Mouse (Mus musculus) ES-E14 (cell line): ENCODE data around the gene Cep70.
A peak's percentile ranks its signal among the peaks of the same experiment; 100 is the strongest.

Source experiments
- HCFC1 ChIP-seq: IDR thresholded peaks from 2 replicates; pipeline ENCODE4 v1.6.1; 2012; ENCODE audit warnings: low read length, inconsistent platforms, borderline replicate concordance; ENCODE audit not compliant: insufficient read depth
- MAFK ChIP-seq: IDR thresholded peaks from 2 replicates; pipeline ENCODE4 v1.6.1; 2014; ENCODE audit warnings: mild to moderate bottlenecking, low read depth, low read length, inconsistent platforms; ENCODE audit not compliant: insufficient read depth
- ZC3H11A ChIP-seq: IDR thresholded peaks from 2 replicates; pipeline ENCODE4 v1.6.1; 2012; ENCODE audit warnings: low read depth, mild to moderate bottlenecking, inconsistent platforms, low read length, borderline replicate concordance
- ZNF384 ChIP-seq: IDR thresholded peaks from 2 replicates; pipeline ENCODE4 v1.6.1; 2012; ENCODE audit warnings: low read depth, low read length, inconsistent platforms

DNA sequence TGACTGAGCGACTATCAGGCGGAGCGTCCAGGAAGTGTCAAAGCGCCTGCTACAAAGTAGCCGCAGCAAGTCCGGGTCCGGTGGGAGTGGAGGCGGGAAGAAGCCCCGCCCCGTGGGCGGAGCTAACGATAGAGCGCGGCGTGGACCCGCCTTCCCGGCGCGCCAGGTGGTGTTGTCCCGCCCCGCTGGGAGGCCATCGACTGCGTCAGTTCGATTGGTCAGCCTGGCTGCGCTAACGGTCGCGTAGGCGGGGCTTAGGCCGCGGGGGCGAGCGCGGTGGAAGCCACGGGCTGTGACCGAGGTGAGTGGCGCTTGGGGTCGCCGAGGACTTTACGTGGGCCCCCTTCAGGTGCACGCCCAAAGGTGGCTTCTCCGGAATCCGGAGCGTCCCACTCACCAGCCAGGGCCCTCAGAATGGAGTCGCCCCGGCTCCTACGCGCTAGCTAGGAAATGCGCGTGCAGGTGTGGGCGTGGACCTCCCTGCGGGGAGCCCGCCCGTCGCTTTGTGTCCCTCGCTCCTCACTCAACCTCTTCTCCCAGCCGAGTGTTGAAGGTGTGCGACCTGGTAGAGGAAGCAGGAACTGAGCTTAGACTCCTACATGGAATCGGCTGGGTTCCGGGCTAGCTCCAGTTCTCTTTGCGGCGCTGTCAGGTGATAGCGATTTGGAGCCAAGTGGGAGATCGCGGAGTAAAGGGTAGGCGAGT is at the start of gene Cep70:
- TF ChIP-seq HCFC1 (0 out of 2 replicates have a peak, but pooled peaks have one; percentile 31), ZC3H11A (no peak), ZNF384 (no peak), MAFK (no peak)
